Mouse (Mus musculus): ENCODE measurements around the gene Tmem176a.
"Not testable (repeated sequence)": the region's sequence is repeated elsewhere in the genome, so short reads cannot be mapped to it uniquely, and the experiment has no call there.

The Tmem176a gene

GRCm38 (mm10) chr6:48840371-48840969, at the start of gene Tmem176a:
Gene Tmem176a, plus strand, starts transcription at chr6:48840919.
- DNase-seq (ENCODE audit: low spot score), result no peak

DNA sequence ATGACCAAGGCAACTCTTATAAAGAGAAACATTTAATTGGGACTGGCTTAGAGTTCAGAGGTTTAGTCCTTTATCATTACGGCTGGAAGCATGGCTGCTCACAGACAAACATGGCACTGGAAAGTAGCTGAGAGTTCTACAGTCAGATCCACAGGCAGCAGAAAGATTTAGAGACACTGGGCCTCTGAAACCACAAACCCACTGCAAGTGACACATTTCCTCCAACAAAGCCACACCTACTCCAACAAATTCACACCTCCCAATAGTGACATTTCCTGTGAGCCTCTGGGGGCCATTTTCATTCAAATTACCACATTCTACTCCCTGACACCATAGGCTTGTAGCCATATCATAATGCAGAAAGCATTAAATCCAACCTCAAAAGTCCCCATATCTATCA, 38.8 kb upstream of the Tmem176a start:
- no peak for DNase-seq (ENCODE audit: low spot score)

DNA sequence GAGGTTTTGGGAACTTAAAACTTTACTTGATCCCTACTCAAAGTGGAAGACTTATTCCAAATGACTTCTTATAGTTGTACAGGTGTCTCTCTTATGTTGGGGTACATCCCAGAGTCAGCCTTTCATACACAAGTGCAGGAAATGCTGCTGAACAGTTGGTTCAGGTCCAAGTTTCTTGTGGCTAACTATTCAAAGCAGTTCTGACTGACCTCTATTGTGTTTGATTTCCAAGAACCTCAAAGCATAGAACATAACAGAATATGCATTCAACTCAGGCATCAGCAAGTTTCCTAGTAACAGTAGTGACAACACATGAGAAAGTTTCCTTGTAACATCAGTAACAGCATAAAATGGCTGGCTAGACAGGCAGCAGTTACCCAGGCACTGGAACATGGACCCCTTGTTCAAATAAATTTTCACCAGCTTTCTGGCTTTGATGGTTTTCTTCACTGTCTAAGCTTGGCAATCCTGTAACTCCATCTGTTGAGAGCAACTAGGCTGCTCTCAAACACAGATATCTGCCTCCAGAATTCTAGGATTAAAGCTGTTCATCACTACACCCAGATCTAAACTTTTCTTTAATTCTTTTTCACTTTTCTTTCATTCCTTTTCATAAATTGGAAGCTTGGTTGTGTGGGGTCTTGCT, 37.2 kb upstream of the Tmem176a start:
- DNase-seq (ENCODE audit: low spot score), result no peak

- DNase-seq (ENCODE audit: low spot score), result no peak
Measured at GRCm38 (mm10) chr6:48804346-48804745, 36.4 kb upstream of the Tmem176a start.

DNA sequence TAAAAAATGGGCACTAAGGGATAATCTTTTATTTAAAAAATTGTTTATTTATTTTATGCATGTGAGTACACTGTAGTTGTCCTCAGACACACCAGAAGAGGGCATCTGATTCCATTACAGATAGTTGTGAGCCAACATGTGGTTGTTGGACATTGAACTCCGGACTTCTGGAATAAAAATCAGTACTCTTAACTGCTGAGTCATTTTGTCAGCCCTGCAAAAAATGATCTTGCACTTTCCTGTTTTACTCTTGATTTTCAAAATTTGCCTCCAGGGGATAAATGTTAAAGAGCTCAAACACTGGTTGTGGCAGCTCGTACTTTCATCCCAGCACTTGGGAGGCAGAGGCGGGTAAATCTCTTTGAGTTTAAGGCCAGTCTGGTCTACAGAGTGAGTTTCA, 34.0 kb upstream of the Tmem176a start:
- no peak for DNase-seq (ENCODE audit: low spot score)

DNA sequence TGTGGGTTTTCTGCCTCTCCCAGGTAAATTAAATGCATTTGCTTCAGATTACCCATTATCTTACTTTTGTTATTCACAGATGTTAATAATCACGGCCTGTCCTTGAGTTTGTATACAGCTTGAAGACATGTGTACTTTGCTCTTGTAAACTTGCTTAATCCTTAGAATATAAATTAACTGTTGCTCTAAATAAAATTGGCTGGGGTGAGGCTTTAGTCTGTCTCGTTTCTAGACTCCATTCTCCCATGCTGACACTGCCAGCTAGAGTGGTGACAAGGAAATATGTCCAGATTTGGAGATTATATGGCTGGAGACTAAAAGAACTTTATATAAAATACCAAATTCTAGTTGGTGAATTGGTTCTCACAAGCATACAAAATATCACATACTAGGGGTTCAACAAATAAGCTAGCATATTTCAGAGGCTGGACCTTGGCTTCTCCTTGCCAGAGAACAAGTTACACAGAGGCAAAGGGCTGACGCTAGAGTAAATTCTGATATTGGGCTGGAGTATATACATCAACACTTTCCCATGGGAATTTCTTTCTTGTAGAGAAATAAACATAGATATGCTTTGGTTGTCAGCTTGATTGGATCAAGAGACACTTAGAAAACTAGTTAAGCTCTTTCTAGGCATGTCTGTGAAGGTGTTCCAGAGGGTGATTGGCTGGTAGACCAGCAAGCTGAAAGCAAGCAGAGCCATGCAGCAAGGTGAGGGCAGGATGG, 31.1 kb upstream of the Tmem176a start:
- no peak for DNase-seq (ENCODE audit: low spot score)

- DNase-seq (ENCODE audit: low spot score), result no peak
Measured at GRCm38 (mm10) chr6:48815013-48815412, 25.7 kb upstream of the Tmem176a start.

- no peak for DNase-seq (ENCODE audit: low spot score)
Measured at GRCm38 (mm10) chr6:48817815-48818214, 22.9 kb upstream of the Tmem176a start.

GRCm38 (mm10) chr6:48821991-48822785, 18.5 kb upstream of the Tmem176a start:
- DNase-seq (ENCODE audit: low spot score), result not testable (repeated sequence)

GRCm38 (mm10) chr6:48825016-48825415, 15.7 kb upstream of the Tmem176a start:
- no peak for DNase-seq (ENCODE audit: low spot score)

DNA sequence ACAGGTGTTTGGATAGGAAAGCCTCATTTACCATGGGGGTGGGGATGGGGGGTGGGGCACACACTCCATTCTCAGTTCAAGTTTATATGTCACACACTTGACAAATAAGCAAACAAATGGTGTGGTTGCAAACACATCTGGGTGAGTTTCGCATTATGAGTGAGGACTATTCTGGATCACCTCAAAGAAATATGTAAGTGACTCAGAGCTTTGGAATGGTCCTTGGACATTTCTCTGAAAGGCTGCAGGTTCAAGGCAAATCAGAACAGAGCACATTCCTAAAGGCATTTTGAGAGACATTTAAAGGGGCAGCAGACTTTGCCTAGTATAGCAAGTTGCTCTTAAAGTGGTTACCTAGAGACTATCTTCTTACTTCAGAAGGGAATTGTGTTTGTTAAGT, 11.7 kb upstream of the Tmem176a start:
- no peak for DNase-seq (ENCODE audit: low spot score)

DNA sequence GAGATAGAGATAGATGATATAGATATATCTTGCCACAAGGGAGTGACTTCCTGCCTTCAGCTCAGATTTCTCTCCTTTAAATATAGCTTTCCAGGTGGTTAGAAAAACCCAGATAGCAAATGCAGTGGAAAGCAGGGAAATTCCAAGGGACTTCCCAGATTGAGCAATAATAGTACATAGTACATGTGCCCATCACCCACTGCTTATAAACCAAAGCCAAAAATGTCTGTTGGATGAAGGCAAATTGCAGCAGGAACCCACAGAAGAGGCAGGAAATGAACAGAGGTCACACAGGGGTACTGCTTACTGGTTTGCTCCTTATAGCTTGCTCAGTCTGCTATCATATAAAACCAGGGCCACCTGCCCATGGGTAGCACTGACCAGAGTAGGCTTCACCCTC, 11.1 kb upstream of the Tmem176a start:
- no peak for DNase-seq (ENCODE audit: low spot score)

DNA sequence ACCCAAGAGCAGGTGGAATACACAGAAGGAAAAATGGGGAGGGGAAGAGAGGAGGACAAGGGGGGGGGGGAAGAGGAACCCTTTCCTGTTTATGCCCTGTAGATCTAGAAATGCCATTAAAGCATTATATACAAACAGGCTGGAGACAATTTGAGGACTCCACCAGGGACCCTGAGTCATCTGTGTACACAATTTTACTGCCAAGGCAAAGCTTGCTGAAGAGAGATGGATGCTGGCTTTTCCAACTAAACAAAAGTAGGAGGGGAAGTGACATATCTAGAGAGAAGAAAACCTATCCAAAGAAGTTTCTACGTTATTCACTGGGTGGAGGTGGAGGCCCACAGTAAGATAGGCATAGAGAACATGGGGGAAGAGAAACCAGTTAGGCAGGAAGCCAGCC, 10.5 kb upstream of the Tmem176a start:
- no peak for DNase-seq (ENCODE audit: low spot score)

DNA sequence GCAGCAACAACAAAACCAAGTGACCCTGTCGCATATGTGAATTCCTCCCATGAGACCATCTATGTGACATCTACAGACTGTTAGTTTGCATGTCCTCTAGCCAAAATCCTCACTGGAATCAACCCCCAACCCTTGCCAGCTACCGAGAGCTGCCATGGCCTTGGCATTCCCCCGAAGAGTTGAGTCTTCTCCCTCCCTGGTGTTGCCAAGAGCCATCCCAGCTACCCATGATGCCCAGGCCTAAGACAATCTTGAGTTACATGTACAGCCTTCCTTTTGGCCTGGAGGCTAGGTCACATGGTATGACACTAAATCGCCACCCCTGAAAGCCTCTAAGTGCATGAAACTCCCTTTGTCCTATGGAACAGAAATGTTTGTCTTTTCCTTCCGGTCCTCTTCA, 9.6 kb upstream of the Tmem176a start:
- DNase-seq (ENCODE audit: low spot score), result no peak

DNA sequence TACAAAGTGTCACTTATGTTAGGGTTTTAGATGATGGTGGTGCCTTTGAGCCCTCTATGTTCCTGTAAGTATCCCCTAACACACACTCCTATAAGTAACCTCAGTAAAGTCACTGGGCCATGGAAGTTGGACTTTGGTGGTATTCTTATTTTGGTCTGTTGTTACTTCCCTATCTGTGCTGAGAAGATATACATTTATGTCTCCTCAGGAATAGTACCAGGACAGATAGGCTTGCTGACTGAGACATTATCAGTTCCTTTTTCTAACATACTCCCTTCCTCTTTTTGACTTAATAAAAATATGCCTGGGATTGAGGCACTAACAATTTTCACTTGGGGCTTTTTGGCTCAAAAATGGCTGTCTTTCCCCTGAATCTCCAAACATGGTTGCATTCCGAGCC, 8.3 kb upstream of the Tmem176a start:
- DNase-seq (ENCODE audit: low spot score), result no peak

- no peak for DNase-seq (ENCODE audit: low spot score)
Measured at GRCm38 (mm10) chr6:48833515-48833914, 7.2 kb upstream of the Tmem176a start.

- DNase-seq (ENCODE audit: low spot score), result no peak
Measured at GRCm38 (mm10) chr6:48835241-48835640, 5.5 kb upstream of the Tmem176a start.

- no peak for DNase-seq (ENCODE audit: low spot score)
Measured at GRCm38 (mm10) chr6:48836146-48836545, 4.6 kb upstream of the Tmem176a start.

GRCm38 (mm10) chr6:48837516-48837915, 3.2 kb upstream of the Tmem176a start:
- no peak for DNase-seq (ENCODE audit: low spot score)

- DNase-seq (ENCODE audit: low spot score), result no peak
Measured at GRCm38 (mm10) chr6:48838321-48839080, 2.2 kb upstream of the Tmem176a start.

GRCm38 (mm10) chr6:48840973-48841625, 380 bp downstream of the Tmem176a start, which contains the start of gene Tmem176b:
Gene Tmem176b, minus strand, starts transcription at chr6:48841496.
- DNase-seq (ENCODE audit: low spot score), result peak; percentile 84
